Mouse (Mus musculus) heart, postnatal 0 days (tissue): ENCODE data around the gene Bap1.

Experiments used
- CTCF ChIP-seq: IDR thresholded peaks from 2 replicates; pipeline ENCODE4 v1.5.1; 2016; ENCODE audit warnings: antibody characterized with exemption, control low read depth, low read depth
- EP300 ChIP-seq: IDR thresholded peaks from 2 replicates; pipeline ENCODE4 v1.6.1; 2016; ENCODE audit warnings: antibody characterized with exemption, low read depth

GRCm38 (mm10) chr14:31212499-31212898, 38.8 kb upstream of the Bap1 start:
- no peak for TF ChIP-seq CTCF
- no peak for TF ChIP-seq EP300
